Mouse (Mus musculus) stomach, postnatal 0 days (tissue): ENCODE data around the gene Gli2. TPM values are rescaled to one million over a fixed set of nuclear protein-coding genes. Genes with fewer than 3 reads are reported as not detected.
A peak's percentile ranks its signal among the peaks of the same experiment; 100 is the strongest.

Experiments used
- ATAC-seq: fragments of 200-750 bp; cut with Nextera tagmentation; 2 replicates; pipeline ENCODE4 v1.8.0; 2017; ENCODE audit not compliant: low FRiP score, low TSS enrichment
- DNase-seq: peaks from one replicate; pipeline ENCODE4 v3.0.0-alpha.2; 2016; ENCODE audit warnings: low spot score
- H3K27ac ChIP-seq: fragments of 300-500 bp; sonication (generic); replicated peaks from 2 replicates; pipeline ENCODE4 v1.5.1; 2014; ENCODE audit warnings: mild to moderate bottlenecking, control low read depth
- H3K27me3 ChIP-seq: fragments of 300-500 bp; sonication (generic); 2 replicates; pipeline ENCODE4 v1.6.1; 2014; ENCODE audit warnings: low read length; ENCODE audit not compliant: control insufficient read depth, insufficient read depth
- H3K36me3 ChIP-seq: fragments of 300-500 bp; sonication (generic); 2 replicates; pipeline ENCODE4 v1.6.1; 2014; ENCODE audit warnings: low read length, mixed read lengths; ENCODE audit not compliant: control insufficient read depth, insufficient read depth
- H3K4me1 ChIP-seq: fragments of 300-500 bp; sonication (generic); replicated peaks from 2 replicates; pipeline ENCODE4 v1.6.1; 2014; ENCODE audit warnings: antibody characterized with exemption; ENCODE audit not compliant: control insufficient read depth, insufficient read depth
- H3K4me2 ChIP-seq: fragments of 300-500 bp; sonication (generic); replicated peaks from 2 replicates; pipeline ENCODE4 v1.6.1; 2014; ENCODE audit warnings: low read depth, mild to moderate bottlenecking, control low read depth, moderate library complexity
- H3K4me3 ChIP-seq: fragments of 300-500 bp; sonication (generic); 2 replicates; pipeline ENCODE4 v1.5.1; 2014; ENCODE audit warnings: low read depth, low read length, control low read depth
- H3K9ac ChIP-seq: fragments of 300-500 bp; sonication (generic); 2 replicates; pipeline ENCODE4 v1.6.1; 2014; ENCODE audit warnings: mild to moderate bottlenecking, low read length, control low read depth, mixed read lengths
- H3K9me3 ChIP-seq: fragments of 300-500 bp; sonication (generic); 2 replicates; pipeline ENCODE4 v1.6.1; 2016; ENCODE audit warnings: low read length; ENCODE audit not compliant: control insufficient read depth
- CTCF ChIP-seq: IDR thresholded peaks from 2 replicates; pipeline ENCODE4 v1.5.1; 2016; ENCODE audit warnings: antibody characterized with exemption, low read depth, mild to moderate bottlenecking, moderate library complexity
- EP300 ChIP-seq: optimal IDR thresholded peaks from 2 replicates; pipeline ENCODE3; 2016; ENCODE audit warnings: antibody characterized with exemption
- WGBS: fragments of 180-500 bp; shearing (Covaris S2); extraction: QIAGEN DNeasy Blood & Tissue Kit; methylation state at CpG from one replicate; pipeline ENCODE4 v1.1.7; 2014; 5-methylcytosine and 5-hydroxymethylcytosine counted together
- polyA plus RNA-seq: library from polyadenylated mRNA; unstranded; fragments of >200 nt; fragmentation: Nextera tagmentation; extraction: Ambion mirVana; gene quantifications from 2 replicates; pipeline ENCODE4 v1.2.1, GENCODE M21; 2015

The Gli2 gene
- polyA plus RNA-seq, 1 experiment from 2014 or later: 2.0 TPM

GRCm38 (mm10) chr1:119083468-119083921, 30.1 kb upstream of the Gli2 start:
- Histone ChIP-seq H3K4me3 (no peak overlapping the region), H3K9me3 (no peaks in the 10 kb centered on the region), H3K27ac (no peak overlapping the region), H3K4me2 (0 out of 2 replicates have a peak overlapping the region, but pooled peaks have one; percentile 9), H3K36me3 (no peaks in the 10 kb centered on the region), H3K27me3 (no peaks in the 10 kb centered on the region), H3K4me1 (no peaks in the 10 kb centered on the region), H3K9ac (no peak overlapping the region)
- TF ChIP-seq CTCF: peak; percentile 83
- no peak for TF ChIP-seq EP300
- DNase-seq (peak; percentile 27), ATAC-seq (peak; percentile 50; the same call in 1 of the 2 replicates)
- 23% methylated on average over 10 of the region's 10 CpGs for WGBS

- TF ChIP-seq CTCF (peak; percentile 94), EP300 (no peak)
- Histone ChIP-seq H3K27ac (no peak overlapping the region), H3K27me3 (no peaks in the 10 kb centered on the region), H3K4me1 (no peaks in the 10 kb centered on the region), H3K4me3 (no peak overlapping the region), H3K4me2 (no peak overlapping the region), H3K9ac (no peak overlapping the region), H3K9me3 (no peaks in the 10 kb centered on the region), H3K36me3 (no peaks in the 10 kb centered on the region)
- WGBS: 39% methylated on average over 12 of the region's 12 CpGs
- peak; percentile 73 for DNase-seq
- ATAC-seq: 0 out of 2 replicates have a peak, but pooled peaks have one; percentile 43
Observed at GRCm38 (mm10) chr1:119082231-119082991, 29.0 kb upstream of the Gli2 start.

- TF ChIP-seq EP300 (no peak), CTCF (no peak)
- no peaks in the 10 kb centered on the region for H3K9me3 ChIP-seq
- no peaks in the 10 kb centered on the region for H3K4me1 ChIP-seq
- H3K36me3 ChIP-seq: no peaks in the 10 kb centered on the region
- H3K4me2 ChIP-seq: no peak overlapping the region
- no peaks in the 10 kb centered on the region for H3K27me3 ChIP-seq
- no peak overlapping the region for H3K9ac ChIP-seq
- WGBS: 86% methylated on average over 7 of the region's 7 CpGs
- ATAC-seq: no peak
- no peak for DNase-seq
- no peak overlapping the region for H3K4me3 ChIP-seq
- H3K27ac ChIP-seq: no peak overlapping the region
Observed at GRCm38 (mm10) chr1:119077933-119078332, 24.5 kb upstream of the Gli2 start.

DNA sequence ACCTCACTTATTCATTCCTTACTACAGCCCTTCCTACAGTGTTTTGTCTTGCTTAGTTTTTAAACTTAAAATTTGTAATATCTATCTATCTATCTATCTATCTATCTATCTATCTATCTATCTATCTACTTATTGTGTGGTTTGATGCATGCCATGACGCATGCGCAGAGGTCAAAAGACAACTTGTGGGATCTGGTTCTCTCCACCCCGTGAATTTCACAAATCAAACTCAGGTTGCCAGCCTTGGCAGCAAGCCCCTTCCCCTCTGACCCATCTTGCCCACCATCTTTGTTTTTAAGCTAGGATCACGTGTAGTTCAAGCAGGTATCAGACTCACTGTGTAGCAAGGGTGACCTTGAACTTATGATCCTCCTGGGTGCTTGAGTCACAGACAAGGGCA, 22.9 kb upstream of the Gli2 start:
- Histone ChIP-seq H3K4me3 (no peak overlapping the region), H3K27ac (no peak overlapping the region), H3K27me3 (no peaks in the 10 kb centered on the region), H3K9me3 (no peaks in the 10 kb centered on the region), H3K36me3 (no peaks in the 10 kb centered on the region), H3K4me1 (no peaks in the 10 kb centered on the region), H3K9ac (no peak overlapping the region), H3K4me2 (no peak overlapping the region)
- WGBS: 80% methylated on average over 4 of the region's 4 CpGs
- TF ChIP-seq EP300: no peak
- TF ChIP-seq CTCF: no peak
- DNase-seq: no peak
- no peak for ATAC-seq

DNA sequence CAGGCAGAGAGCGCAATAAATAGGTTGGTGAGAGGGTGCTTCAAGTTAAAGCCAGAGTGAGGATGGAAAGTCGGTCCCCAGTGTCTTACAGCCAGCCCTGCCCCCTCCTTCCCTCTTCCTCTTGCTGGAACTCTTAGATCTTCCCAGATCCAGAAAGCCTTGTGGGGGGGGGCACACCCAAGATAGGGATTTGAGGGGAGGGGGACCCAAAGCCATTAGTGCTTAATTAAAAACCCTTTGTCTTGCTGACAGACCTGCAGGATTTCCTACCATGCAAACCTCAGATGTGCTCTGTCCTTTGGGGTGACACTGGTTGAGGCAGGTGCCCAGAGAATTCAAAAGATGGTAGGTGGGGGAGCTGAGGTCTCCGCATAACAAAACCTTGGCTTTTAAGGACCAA, 22.5 kb upstream of the Gli2 start:
- Histone ChIP-seq H3K9ac (no peak overlapping the region), H3K9me3 (no peaks in the 10 kb centered on the region), H3K27ac (no peak overlapping the region), H3K4me2 (no peak overlapping the region), H3K27me3 (no peaks in the 10 kb centered on the region), H3K4me3 (no peak overlapping the region), H3K36me3 (no peaks in the 10 kb centered on the region), H3K4me1 (no peaks in the 10 kb centered on the region)
- TF ChIP-seq EP300 (no peak), CTCF (no peak)
- ATAC-seq: no peak
- no peak for DNase-seq
- 56% methylated on average over 3 of the region's 3 CpGs for WGBS

DNA sequence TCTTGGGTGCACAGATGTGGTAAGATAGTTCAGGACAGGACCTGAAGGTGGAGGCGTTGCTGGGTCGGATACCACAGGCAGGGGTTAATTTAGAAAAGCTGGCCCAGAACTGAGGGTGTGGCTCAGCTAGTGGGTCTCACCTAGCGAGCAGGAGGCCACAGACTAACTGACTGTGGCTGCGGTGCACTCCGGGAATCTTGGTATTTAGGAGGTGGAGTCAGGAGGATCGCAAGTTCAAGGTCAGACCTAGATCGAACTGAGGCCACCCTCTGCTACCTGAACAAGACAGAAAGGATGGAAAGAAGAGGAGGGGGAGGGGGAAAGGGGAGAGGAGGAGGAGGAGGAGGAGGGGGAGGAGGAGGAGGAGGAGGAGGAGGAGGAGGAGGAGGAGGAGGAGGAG, 22.1 kb upstream of the Gli2 start:
- TF ChIP-seq EP300: no peak
- no peak for TF ChIP-seq CTCF
- H3K9me3 ChIP-seq: no peaks in the 10 kb centered on the region
- ATAC-seq: no peak
- no peak overlapping the region for H3K9ac ChIP-seq
- H3K27me3 ChIP-seq: no peaks in the 10 kb centered on the region
- H3K36me3 ChIP-seq: no peaks in the 10 kb centered on the region
- no peak overlapping the region for H3K4me2 ChIP-seq
- no peak overlapping the region for H3K27ac ChIP-seq
- no peak for DNase-seq
- WGBS: 36% methylated on average over 7 of the region's 7 CpGs
- H3K4me1 ChIP-seq: no peaks in the 10 kb centered on the region
- no peak overlapping the region for H3K4me3 ChIP-seq
